Mouse (Mus musculus): ENCODE measurements around the gene Per1.

The Per1 gene

GRCm38 (mm10) chr11:69065394-69065925, 29.6 kb upstream of the Per1 start:
- no peak for DNase-seq

- DNase-seq = peak; percentile 29
Measured at GRCm38 (mm10) chr11:69066163-69066861, 28.7 kb upstream of the Per1 start.

- peak; percentile 86 for DNase-seq
Measured at GRCm38 (mm10) chr11:69066956-69067355, 28.1 kb upstream of the Per1 start.

- DNase-seq = no peak
Measured at GRCm38 (mm10) chr11:69067601-69068000, 27.4 kb upstream of the Per1 start.

- no peak for DNase-seq
Measured at GRCm38 (mm10) chr11:69070093-69070492, 24.9 kb upstream of the Per1 start.

GRCm38 (mm10) chr11:69070590-69071222, 24.3 kb upstream of the Per1 start, which contains the start of gene Tmem107:
TSS of gene Tmem107 (plus strand) at chr11:69070806.
- DNase-seq = peak; percentile 93

- no peak for DNase-seq
Measured at GRCm38 (mm10) chr11:69071262-69071661, 23.8 kb upstream of the Per1 start.

GRCm38 (mm10) chr11:69072234-69072633, 22.8 kb upstream of the Per1 start:
- DNase-seq = no peak

GRCm38 (mm10) chr11:69072666-69073064, 22.4 kb upstream of the Per1 start:
- no peak for DNase-seq

GRCm38 (mm10) chr11:69073065-69073888, 21.7 kb upstream of the Per1 start:
- peak; percentile 89 for DNase-seq

- no peak for DNase-seq
Measured at GRCm38 (mm10) chr11:69073951-69074775, 20.9 kb upstream of the Per1 start.

- DNase-seq = no peak
Measured at GRCm38 (mm10) chr11:69074776-69075069, 20.3 kb upstream of the Per1 start.

- DNase-seq = no peak
Measured at GRCm38 (mm10) chr11:69075764-69076479, 19.1 kb upstream of the Per1 start.

GRCm38 (mm10) chr11:69076572-69076971, 18.4 kb upstream of the Per1 start:
- no peak for DNase-seq

- DNase-seq = no peak
Measured at GRCm38 (mm10) chr11:69077316-69077715, 17.7 kb upstream of the Per1 start.

GRCm38 (mm10) chr11:69078041-69078440, 17.0 kb upstream of the Per1 start:
- no peak for DNase-seq

- DNase-seq = no peak
Measured at GRCm38 (mm10) chr11:69078805-69079438, 16.1 kb upstream of the Per1 start.

- DNase-seq = no peak
Measured at GRCm38 (mm10) chr11:69080102-69080854, 14.7 kb upstream of the Per1 start.

- no peak for DNase-seq
Measured at GRCm38 (mm10) chr11:69080855-69081222, 14.2 kb upstream of the Per1 start.

GRCm38 (mm10) chr11:69081613-69082012, 13.4 kb upstream of the Per1 start:
- no peak for DNase-seq

GRCm38 (mm10) chr11:69085608-69086007, 9.4 kb upstream of the Per1 start:
- DNase-seq = no peak
